Mouse (Mus musculus) G1E (cell line): ENCODE results near the gene Qrfp.

Source experiments
- CTCF ChIP-seq: IDR thresholded peaks from 2 replicates; pipeline ENCODE4 v1.5.1; 2012; ENCODE audit warnings: low read depth, low read length, inconsistent platforms, mixed read lengths
- GATA1 ChIP-seq: IDR thresholded peaks from 2 replicates; pipeline ENCODE4 v1.6.1; 2012; ENCODE audit warnings: borderline replicate concordance, low read length, inconsistent platforms, mixed read lengths
- POLR2AphosphoS5 ChIP-seq: IDR thresholded peaks from 2 replicates; pipeline ENCODE4 v1.6.1; 2012; ENCODE audit warnings: low read depth, low read length, inconsistent platforms; ENCODE audit not compliant: insufficient replicate concordance
- TAL1 ChIP-seq: conservative IDR thresholded peaks from 2 replicates; pipeline ENCODE4 v1.6.1; 2012; ENCODE audit warnings: low read depth, low read length, inconsistent platforms, mixed read lengths

- no peak; the same call in 1 of the 2 replicates for TF ChIP-seq CTCF
- TF ChIP-seq GATA1 = no peak
- no peak for TF ChIP-seq TAL1
- TF ChIP-seq POLR2AphosphoS5 = no peak
Observed at GRCm38 (mm10) chr2:31785074-31785473, 25.3 kb downstream of the Qrfp start.
